Mouse (Mus musculus) midbrain, embryonic 14.5 days (tissue): ENCODE results near the gene Rps6kb2. TPM values are rescaled to one million over a fixed set of nuclear protein-coding genes. Genes with fewer than 3 reads are reported as not detected.
A peak's percentile ranks its signal among the peaks of the same experiment; 100 is the strongest.

Source experiments
- ATAC-seq: fragments of 200-750 bp; cut with Nextera tagmentation; 2 replicates; pipeline ENCODE4 v1.8.0; 2017; ENCODE audit warnings: moderate number of reproducible peaks, moderate library complexity; ENCODE audit not compliant: low FRiP score, low TSS enrichment
- DNase-seq: peaks from one replicate; pipeline ENCODE4 v3.0.0-alpha.2; 2015
- H3K27ac ChIP-seq: fragments of 300-500 bp; sonication (generic); replicated peaks from 2 replicates; pipeline ENCODE4 v1.5.1; 2014; ENCODE audit warnings: mild to moderate bottlenecking, low read depth, low read length, moderate library complexity
- H3K27me3 ChIP-seq: fragments of 300-500 bp; sonication (generic); 2 replicates; pipeline ENCODE4 v1.6.1; 2014; ENCODE audit warnings: low read length, control low read depth, mixed read lengths; ENCODE audit not compliant: control insufficient read depth, insufficient read depth
- H3K36me3 ChIP-seq: fragments of 300-500 bp; sonication (generic); 2 replicates; pipeline ENCODE4 v1.6.1; 2014; ENCODE audit warnings: low read length, control low read depth; ENCODE audit not compliant: control insufficient read depth, insufficient read depth
- H3K4me1 ChIP-seq: fragments of 300-500 bp; sonication (generic); 2 replicates; pipeline ENCODE4 v1.6.1; 2014; ENCODE audit warnings: mild to moderate bottlenecking, antibody characterized with exemption, low read length, control low read depth; ENCODE audit not compliant: control insufficient read depth, insufficient read depth
- H3K4me2 ChIP-seq: fragments of 300-500 bp; sonication (generic); 2 replicates; pipeline ENCODE4 v1.6.1; 2014; ENCODE audit warnings: mild to moderate bottlenecking, low read length, moderate library complexity
- H3K4me3 ChIP-seq: fragments of 300-500 bp; sonication (generic); replicated peaks from 2 replicates; pipeline ENCODE4 v1.5.1; 2014; ENCODE audit warnings: low read depth, low read length
- H3K9ac ChIP-seq: fragments of 300-500 bp; sonication (generic); replicated peaks from 2 replicates; pipeline ENCODE4 v1.6.1; 2014; ENCODE audit warnings: mild to moderate bottlenecking, low read length, moderate library complexity
- H3K9me3 ChIP-seq: fragments of 300-500 bp; sonication (generic); 2 replicates; pipeline ENCODE4 v1.6.1; 2016; ENCODE audit warnings: low read length, control low read depth, mixed read lengths; ENCODE audit not compliant: control insufficient read depth
- WGBS: fragments of 180-500 bp; shearing (Covaris S2); extraction: QIAGEN DNeasy Blood & Tissue Kit; methylation state at CpG from one replicate; pipeline ENCODE4 v1.1.7; 2014; 5-methylcytosine and 5-hydroxymethylcytosine counted together
- polyA plus RNA-seq: library from polyadenylated mRNA; unstranded; fragments of >200 nt; fragmentation: Nextera tagmentation; extraction: Ambion mirVana; gene quantifications from 2 replicates; pipeline ENCODE4 v1.2.1, GENCODE M21; 2014

Gene Rps6kb2
- polyA plus RNA-seq, 1 experiment from 2014 or later = 42.2 TPM

- DNase-seq (peak; percentile 44), ATAC-seq (no peak)
- H3K4me2 ChIP-seq = peak within 1 kb of the TSS; percentile 9
These were observed 12.3 kb upstream of the Rps6kb2 start, which contains the start of gene Carns1 for GRCm38 (mm10) chr19:4175368-4175947. TSS of gene Carns1 (minus strand) at chr19:4175479.

DNA sequence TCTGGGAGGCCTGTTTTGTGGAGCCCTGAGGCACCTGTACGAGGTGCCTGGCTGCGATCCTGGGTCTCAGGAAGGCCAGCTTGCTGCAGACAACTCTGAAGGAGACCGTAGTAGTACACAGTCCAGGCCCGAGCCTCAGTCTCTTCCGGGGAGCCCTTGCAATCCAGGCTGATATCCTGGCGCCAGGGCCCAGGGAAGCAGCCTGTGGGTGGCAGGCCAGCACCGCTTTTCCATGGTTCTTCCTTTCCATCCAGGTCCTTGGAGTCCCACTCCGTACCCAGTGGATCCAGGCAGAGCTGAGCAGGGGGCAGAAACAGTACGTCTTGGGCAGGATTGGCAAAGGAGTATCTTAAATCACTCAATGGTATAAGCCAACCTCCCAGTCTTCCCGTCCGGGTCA, 9.8 kb upstream of the Rps6kb2 start:
- Histone ChIP-seq H3K4me3 (no peak overlapping the region), H3K27me3 (no peaks in the 10 kb centered on the region), H3K36me3 (no peaks in the 10 kb centered on the region), H3K4me2 (no peak overlapping the region), H3K9ac (no peak overlapping the region), H3K9me3 (no peaks in the 10 kb centered on the region), H3K4me1 (peaks cover 17% of the 10 kb centered on the region), H3K27ac (no peak overlapping the region)
- DNase-seq (no peak), ATAC-seq (no peak)
- WGBS = 53% methylated on average over 11 of the region's 11 CpGs

More at GRCm38 (mm10) chr19:4175368-4175947, 12.3 kb upstream of the Rps6kb2 start, which contains the start of gene Carns1:
- no peaks in the 10 kb centered on the region for H3K27me3 ChIP-seq
- 2% methylated on average over 11 of the region's 11 CpGs for WGBS
- H3K9ac ChIP-seq = peak within 1 kb of the TSS; percentile 38; the same call in 1 of the 2 replicates
- H3K9me3 ChIP-seq = no peaks in the 10 kb centered on the region
- H3K27ac ChIP-seq = 0 out of 2 replicates have a peak within 1 kb of the TSS, but pooled peaks have one; percentile 0
- no peak within 1 kb of the TSS for H3K4me3 ChIP-seq
- no peaks in the 10 kb centered on the region for H3K36me3 ChIP-seq
- H3K4me1 ChIP-seq = peaks cover 10% of the 10 kb centered on the region

- H3K9me3 ChIP-seq = no peaks in the 10 kb centered on the region
- no peak overlapping the region for H3K4me3 ChIP-seq
- DNase-seq (no peak), ATAC-seq (no peak)
- H3K27ac ChIP-seq = no peak overlapping the region
- 69% methylated on average over 13 of the region's 13 CpGs for WGBS
- no peak overlapping the region; the same call in 1 of the 2 replicates for H3K9ac ChIP-seq
- H3K27me3 ChIP-seq = no peaks in the 10 kb centered on the region
- no peaks in the 10 kb centered on the region for H3K36me3 ChIP-seq
- H3K4me2 ChIP-seq = no peak overlapping the region
- H3K4me1 ChIP-seq = peaks cover 17% of the 10 kb centered on the region
These were observed 8.5 kb upstream of the Rps6kb2 start for GRCm38 (mm10) chr19:4171393-4172290.

- DNase-seq (no peak), ATAC-seq (no peak)
- WGBS = 89% methylated on average over 10 of the region's 10 CpGs
- H3K9me3 ChIP-seq = no peaks in the 10 kb centered on the region
- H3K4me1 ChIP-seq = peaks cover 16% of the 10 kb centered on the region
- H3K36me3 ChIP-seq = no peaks in the 10 kb centered on the region
- no peak overlapping the region for H3K4me2 ChIP-seq
- H3K4me3 ChIP-seq = no peak overlapping the region
- no peak overlapping the region; the same call in 1 of the 2 replicates for H3K9ac ChIP-seq
- H3K27ac ChIP-seq = no peak overlapping the region
- H3K27me3 ChIP-seq = no peaks in the 10 kb centered on the region
These were observed 7.7 kb upstream of the Rps6kb2 start for GRCm38 (mm10) chr19:4170723-4171392.

GRCm38 (mm10) chr19:4169810-4170209, 6.7 kb upstream of the Rps6kb2 start:
- ATAC-seq = peak; percentile 54
- WGBS = 4% methylated on average over 27 of the region's 27 CpGs

DNA sequence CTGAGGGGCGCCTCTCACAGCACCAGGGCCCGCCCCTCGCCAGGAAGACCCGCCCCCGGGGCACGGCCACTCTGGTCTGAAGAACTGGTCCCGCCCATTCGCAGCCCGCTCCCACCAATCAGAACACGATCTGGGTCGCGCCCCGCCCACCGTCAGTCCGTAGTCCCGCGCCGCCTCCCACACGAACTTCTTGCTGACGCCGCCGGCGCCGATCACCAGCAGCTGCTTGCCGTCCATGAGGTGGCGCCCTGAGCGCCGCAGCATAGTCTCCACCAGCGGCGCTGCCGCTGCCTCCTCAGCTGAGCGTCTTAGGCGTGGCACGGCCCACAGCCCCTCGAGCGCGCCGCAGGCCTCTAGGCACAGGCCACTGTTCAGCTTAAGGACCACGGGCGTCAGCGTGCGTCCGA, 6.2 kb upstream of the Rps6kb2 start:
- ATAC-seq (peak; percentile 95), DNase-seq (peak; percentile 99)
- Histone ChIP-seq H3K9me3 (no peaks in the 10 kb centered on the region), H3K4me2 (peak overlapping the region; percentile 91), H3K36me3 (no peaks in the 10 kb centered on the region), H3K4me1 (peaks cover 7% of the 10 kb centered on the region; the same call in 1 of the 2 replicates), H3K27ac (peak overlapping the region; percentile 92), H3K9ac (peak overlapping the region; percentile 78), H3K4me3 (peak overlapping the region; percentile 43), H3K27me3 (no peaks in the 10 kb centered on the region)
- WGBS = under 1% methylated on average over 43 of the region's 43 CpGs

More at GRCm38 (mm10) chr19:4169810-4170209, 6.7 kb upstream of the Rps6kb2 start:
- H3K27ac ChIP-seq = peak overlapping the region; percentile 92
- H3K4me2 ChIP-seq = peak overlapping the region; percentile 91
- DNase-seq = no peak
- H3K4me1 ChIP-seq = peaks cover 7% of the 10 kb centered on the region
- no peaks in the 10 kb centered on the region for H3K27me3 ChIP-seq
- H3K9me3 ChIP-seq = no peaks in the 10 kb centered on the region
- no peaks in the 10 kb centered on the region for H3K36me3 ChIP-seq
- peak overlapping the region; percentile 78 for H3K9ac ChIP-seq
- peak overlapping the region; percentile 43 for H3K4me3 ChIP-seq

GRCm38 (mm10) chr19:4166678-4167476, 3.7 kb upstream of the Rps6kb2 start:
- H3K9me3 ChIP-seq = no peaks in the 10 kb centered on the region
- H3K27ac ChIP-seq = no peak overlapping the region
- WGBS = 78% methylated on average over 9 of the region's 9 CpGs

DNA sequence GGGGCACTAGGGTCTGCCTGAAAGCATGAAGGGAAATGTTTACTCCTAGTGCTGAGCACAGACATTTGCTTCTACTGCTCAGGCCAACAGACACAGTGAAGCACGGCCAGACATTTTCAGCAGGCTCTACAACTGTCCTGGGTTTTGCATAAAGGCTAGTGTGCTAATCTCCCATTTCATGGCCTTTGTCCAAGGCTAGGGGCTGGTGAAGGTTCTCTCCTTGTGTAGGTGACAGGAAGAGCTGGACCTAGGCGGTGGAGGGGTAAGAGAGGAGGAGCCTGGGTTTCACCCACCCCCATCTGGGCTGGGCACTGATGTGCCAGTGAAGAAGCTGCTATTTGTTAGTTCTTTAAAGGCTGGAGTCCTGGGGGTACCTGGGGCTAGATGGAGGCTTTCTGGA, 1.6 kb upstream of the Rps6kb2 start:
- Histone ChIP-seq H3K9ac (no peak overlapping the region), H3K36me3 (peaks cover 17% of the 10 kb centered on the region), H3K27ac (no peak overlapping the region), H3K27me3 (no peaks in the 10 kb centered on the region), H3K4me3 (no peak overlapping the region), H3K9me3 (no peaks in the 10 kb centered on the region), H3K4me1 (peaks cover 13% of the 10 kb centered on the region), H3K4me2 (no peak overlapping the region)
- DNase-seq = no peak
- WGBS = 82% methylated on average over 2 of the region's 2 CpGs
- ATAC-seq = no peak

More at GRCm38 (mm10) chr19:4166678-4167476, 3.7 kb upstream of the Rps6kb2 start:
- no peak overlapping the region for H3K4me3 ChIP-seq
- no peak for DNase-seq
- ATAC-seq = no peak
- peaks cover 21% of the 10 kb centered on the region for H3K4me1 ChIP-seq
- H3K36me3 ChIP-seq = peaks cover under 1% of the 10 kb centered on the region; the same call in 1 of the 2 replicates
- H3K4me2 ChIP-seq = no peak overlapping the region
- no peak overlapping the region; the same call in 1 of the 2 replicates for H3K9ac ChIP-seq
- no peaks in the 10 kb centered on the region for H3K27me3 ChIP-seq
